Mouse (Mus musculus): Measurements from ENCODE around the gene Lypd6b.
A peak's percentile ranks its signal among the peaks of the same experiment; 100 is the strongest.

GRCm38 (mm10) chr2:49748628-49749342 is 38.7 kb upstream of the Lypd6b start:
- TF ChIP-seq CTCF (IDR thresholded peaks at IDR 0.05; ENCODE audit: low read depth, low read length) (peak; percentile 54), POLR2A (IDR thresholded peaks at IDR 0.05; ENCODE audit: extremely low read depth, insufficient read depth, low read length) (no peak)
